Mouse (Mus musculus) CH12.LX (cell line): Measurements from ENCODE around the gene Cldn7. TPM values are rescaled to one million over a fixed set of nuclear protein-coding genes. Genes with fewer than 3 reads are reported as not detected.
A peak's percentile ranks its signal among the peaks of the same experiment; 100 is the strongest.

Experiments used
- DNase-seq: peaks from one replicate; pipeline ENCODE4 v3.0.0-alpha.2; 2013; ENCODE audit errors: extremely low read depth
- H3K27ac ChIP-seq: 2 replicates; pipeline ENCODE4 v1.5.1; 2012; ENCODE audit warnings: low read depth, mild to moderate bottlenecking, control low read depth, moderate library complexity; ENCODE audit not compliant: insufficient read depth
- H3K27me3 ChIP-seq: replicated peaks from 2 replicates; pipeline ENCODE3; 2012; ENCODE audit warnings: inconsistent platforms
- H3K36me3 ChIP-seq, 2 experiments: replicated peaks in 1 of 2; 2 replicates each; pipeline versions ENCODE3 to v1.6.1; 2012; ENCODE audit warnings: inconsistent platforms in 1 of 2, low read length in 1 of 2, mild to moderate bottlenecking in 1 of 2, mixed read lengths in 1 of 2, moderate library complexity in 1 of 2; ENCODE audit not compliant: control insufficient read depth in 1 of 2, insufficient read depth in 1 of 2
- H3K4me1 ChIP-seq, 2 experiments: 2 replicates each; pipeline ENCODE4 v1.6.1; 2012; ENCODE audit warnings: inconsistent platforms in 1 of 2, moderate library complexity in 1 of 2; ENCODE audit not compliant: insufficient read depth in 2 of 2, control insufficient read depth in 1 of 2
- H3K4me2 ChIP-seq: 2 replicates; pipeline ENCODE4 v1.6.1; 2012; ENCODE audit warnings: low read depth, mild to moderate bottlenecking, control low read depth; ENCODE audit not compliant: poor library complexity, insufficient read depth, severe bottlenecking
- H3K4me3 ChIP-seq, 3 experiments: fragments of 150-350 bp in 1 of 3; sonication (generic) in 1 of 3; replicated peaks in 1 of 3; 2 replicates each; pipeline versions ENCODE3 to v1.5.1; 2011 to 2012; ENCODE audit warnings: low read depth in 2 of 3, low read length in 2 of 3, mild to moderate bottlenecking in 2 of 3, moderate library complexity in 2 of 3, control low read depth in 1 of 3, improper control_type of control experiment in 1 of 3, inconsistent platforms in 1 of 3, mixed read lengths in 1 of 3; ENCODE audit not compliant: poor library complexity in 1 of 3
- H3K79me2 ChIP-seq: replicated peaks from 2 replicates; pipeline ENCODE4 v1.6.1; 2012; ENCODE audit warnings: mild to moderate bottlenecking, moderate library complexity; ENCODE audit not compliant: control insufficient read depth, poor library complexity, insufficient read depth, severe bottlenecking; ENCODE audit errors: extremely low read depth
- H3K9ac ChIP-seq: 2 replicates; pipeline ENCODE4 v1.6.1; 2012; ENCODE audit warnings: low read depth, mild to moderate bottlenecking, control low read depth, moderate library complexity; ENCODE audit not compliant: insufficient read depth
- H3K9me3 ChIP-seq: replicated peaks from 2 replicates; pipeline ENCODE3; 2012; ENCODE audit warnings: low read length, inconsistent platforms, mixed read lengths
- BHLHE40 ChIP-seq: IDR thresholded peaks from 2 replicates; pipeline ENCODE4 v1.6.1; 2011; ENCODE audit warnings: mild to moderate bottlenecking, low read depth, low read length, improper control_type of control experiment
- CHD1 ChIP-seq: IDR thresholded peaks from 2 replicates; pipeline ENCODE4 v1.6.1; 2012; ENCODE audit warnings: low read depth, low read length, improper control_type of control experiment, inconsistent platforms
- CHD2 ChIP-seq: IDR thresholded peaks from 2 replicates; pipeline ENCODE4 v1.6.1; 2011; ENCODE audit warnings: low read length, improper control_type of control experiment
- CTCF ChIP-seq, 2 experiments: IDR thresholded peaks in 1 of 2; conservative IDR thresholded peaks in 1 of 2; 2 replicates each; pipeline ENCODE4 v1.5.1; 2011 to 2012; ENCODE audit warnings: low read depth in 2 of 2, low read length in 2 of 2, improper control_type of control experiment in 1 of 2, inconsistent platforms in 1 of 2, mild to moderate bottlenecking in 1 of 2, moderate library complexity in 1 of 2
- E2F4 ChIP-seq: IDR thresholded peaks from 2 replicates; pipeline ENCODE4 v1.6.1; 2011; ENCODE audit warnings: low read depth, low read length, improper control_type of control experiment; ENCODE audit not compliant: insufficient replicate concordance
- ELF1 ChIP-seq: IDR thresholded peaks from 2 replicates; pipeline ENCODE4 v1.6.1; 2014; ENCODE audit warnings: low read depth, mild to moderate bottlenecking, inconsistent platforms, low read length, improper control_type of control experiment
- ETS1 ChIP-seq: conservative IDR thresholded peaks from 2 replicates; pipeline ENCODE4 v1.6.1; 2012; ENCODE audit warnings: low read depth, mild to moderate bottlenecking, inconsistent platforms, low read length, improper control_type of control experiment, moderate library complexity
- GABPA ChIP-seq: IDR thresholded peaks from 2 replicates; pipeline ENCODE4 v1.6.1; 2012; ENCODE audit warnings: low read depth, low read length, improper control_type of control experiment, inconsistent platforms; ENCODE audit not compliant: insufficient replicate concordance
- HCFC1 ChIP-seq: IDR thresholded peaks from 2 replicates; pipeline ENCODE4 v1.6.1; 2012; ENCODE audit warnings: low read depth, mild to moderate bottlenecking, inconsistent platforms, low read length, improper control_type of control experiment
- IRF4 ChIP-seq: IDR thresholded peaks from 2 replicates; pipeline ENCODE4 v1.6.1; 2014; ENCODE audit warnings: low read depth, mild to moderate bottlenecking, inconsistent platforms, low read length, improper control_type of control experiment
- JUN ChIP-seq: IDR thresholded peaks from 2 replicates; pipeline ENCODE4 v1.6.1; 2011; ENCODE audit warnings: low read depth, mild to moderate bottlenecking, low read length, improper control_type of control experiment, moderate library complexity; ENCODE audit not compliant: insufficient read depth
- KAT2A ChIP-seq: IDR thresholded peaks from 2 replicates; pipeline ENCODE4 v1.6.1; 2012; ENCODE audit warnings: low read length, improper control_type of control experiment, inconsistent platforms; ENCODE audit not compliant: insufficient replicate concordance
- MAFK ChIP-seq: IDR thresholded peaks from 2 replicates; pipeline ENCODE4 v1.6.1; 2011; ENCODE audit warnings: low read length, improper control_type of control experiment; ENCODE audit not compliant: insufficient replicate concordance
- MAX ChIP-seq: IDR thresholded peaks from 2 replicates; pipeline ENCODE4 v1.6.1; 2011; ENCODE audit warnings: low read length, improper control_type of control experiment
- MAZ ChIP-seq: IDR thresholded peaks from 2 replicates; pipeline ENCODE4 v1.6.1; 2012; ENCODE audit warnings: low read depth, mild to moderate bottlenecking, inconsistent platforms, low read length, improper control_type of control experiment, moderate library complexity
- MEF2A ChIP-seq: IDR thresholded peaks from 2 replicates; pipeline ENCODE4 v1.6.1; 2014; ENCODE audit warnings: low read depth, mild to moderate bottlenecking, inconsistent platforms, low read length, improper control_type of control experiment, borderline replicate concordance
- MXI1 ChIP-seq: IDR thresholded peaks from 2 replicates; pipeline ENCODE4 v1.6.1; 2011; ENCODE audit warnings: mild to moderate bottlenecking, low read depth, low read length, improper control_type of control experiment
- MYC ChIP-seq: IDR thresholded peaks from 2 replicates; pipeline ENCODE4 v1.6.1; 2011; ENCODE audit warnings: low read depth, mild to moderate bottlenecking, improper control_type of control experiment, low read length
- PAX5 ChIP-seq: IDR thresholded peaks from 2 replicates; pipeline ENCODE4 v1.6.1; 2012; ENCODE audit warnings: low read length, inconsistent platforms, mixed read lengths
- POLR2A ChIP-seq: IDR thresholded peaks from 2 replicates; pipeline ENCODE4 v1.6.1; 2011; ENCODE audit warnings: low read depth, mild to moderate bottlenecking, improper control_type of control experiment, low read length
- POLR2AphosphoS2 ChIP-seq: IDR thresholded peaks from 2 replicates; pipeline ENCODE4 v1.6.1; 2011; ENCODE audit warnings: low read depth, low read length, improper control_type of control experiment
- RAD21 ChIP-seq: IDR thresholded peaks from 2 replicates; pipeline ENCODE4 v1.6.1; 2011; ENCODE audit warnings: low read depth, mild to moderate bottlenecking, low read length, improper control_type of control experiment, moderate library complexity
- RCOR1 ChIP-seq: conservative IDR thresholded peaks from 2 replicates; pipeline ENCODE4 v1.6.1; 2012; ENCODE audit warnings: low read depth, mild to moderate bottlenecking, inconsistent platforms, low read length, improper control_type of control experiment
- SIN3A ChIP-seq: IDR thresholded peaks from 2 replicates; pipeline ENCODE4 v1.6.1; 2012; ENCODE audit warnings: low read length, improper control_type of control experiment, inconsistent platforms
- SMC3 ChIP-seq: IDR thresholded peaks from 2 replicates; pipeline ENCODE4 v1.6.1; 2011; ENCODE audit warnings: low read depth, low read length, improper control_type of control experiment
- TCF12 ChIP-seq: IDR thresholded peaks from 2 replicates; pipeline ENCODE4 v1.6.1; 2014; ENCODE audit warnings: low read depth, mild to moderate bottlenecking, inconsistent platforms, low read length, improper control_type of control experiment
- USF1 ChIP-seq: IDR thresholded peaks from 2 replicates; pipeline ENCODE4 v1.6.1; 2014; ENCODE audit warnings: low read depth, mild to moderate bottlenecking, inconsistent platforms, low read length, improper control_type of control experiment
- USF2 ChIP-seq: conservative IDR thresholded peaks from 2 replicates; pipeline ENCODE4 v1.6.1; 2011; ENCODE audit warnings: low read depth, low read length, improper control_type of control experiment
- ZC3H11A ChIP-seq: IDR thresholded peaks from 2 replicates; pipeline ENCODE4 v1.6.1; 2012; ENCODE audit warnings: low read depth, mild to moderate bottlenecking, inconsistent platforms, low read length, improper control_type of control experiment
- ZNF384 ChIP-seq: IDR thresholded peaks from 2 replicates; pipeline ENCODE4 v1.6.1; 2012; ENCODE audit warnings: low read depth, low read length, improper control_type of control experiment, inconsistent platforms
- dilution Hi-C: fragments of 300-500 bp; cut with MboI; formaldehyde crosslinking; loops from 2 replicates; pipeline ENCODE4 v1.14.3; 2020; ENCODE audit warnings: low sequenced_read_pairs; ENCODE audit not compliant: extremely low pct_unique_long_range_greater_than_20kb, extremely low pct_ligation_motif_present
- in situ Hi-C: fragments of 300-500 bp; cut with MboI; formaldehyde crosslinking; loops from 3 replicates; pipeline ENCODE4 v1.14.3; 2019; ENCODE audit warnings: low sequenced_read_pairs, low pct_ligation_motif_present, low pct_unique_long_range_greater_than_20kb, mixed read lengths
- polyA plus RNA-seq: library from polyadenylated mRNA; unstranded; fragments of >175 nt; gene quantifications from 2 replicates; pipeline ENCODE4 v1.2.1, GENCODE M21; 2012; ENCODE audit warnings: low read depth; ENCODE audit not compliant: insufficient read length
- total RNA-seq, 2 experiments: library from RNA; depleted of rRNA; stranded (reverse); fragments of 300-350 nt in 1 of 2; fragments of >200 nt in 1 of 2; gene quantifications; 2 replicates each; pipeline ENCODE4 v1.2.3; 2012 to 2014

The Cldn7 gene
- total and polyA plus RNA-seq, 3 experiments: not detected

- TF ChIP-seq POLR2A (no peak), CHD1 (no peak), GABPA (no peak), RCOR1 (0 out of 2 replicates have a peak, but pooled peaks have one; percentile 2), MAFK (no peak), SIN3A (peak; percentile 51; the same call in 1 of the 2 replicates), E2F4 (peak; percentile 27; the same call in 1 of the 2 replicates), MEF2A (peak; percentile 69; the same call in 1 of the 2 replicates), PAX5 (no peak), MXI1 (no peak), SMC3 (peak; percentile 98), POLR2AphosphoS2 (no peak), HCFC1 (peak; percentile 45), ELF1 (no peak), ZC3H11A (peak; percentile 88), TCF12 (peak; percentile 38; the same call in 1 of the 2 replicates)
Observed at GRCm38 (mm10) chr11:69948763-69949150, 15.8 kb upstream of the Cldn7 start (continued).

- H3K4me2 ChIP-seq: no peak overlapping the region
- peaks cover 17% of the 10 kb centered on the region for H3K27me3 ChIP-seq
- no peaks in the 10 kb centered on the region for H3K9me3 ChIP-seq
- H3K79me2 ChIP-seq: no peaks in the 10 kb centered on the region
- no peak for DNase-seq
- no peak overlapping the region for H3K4me3 ChIP-seq
- TF ChIP-seq ZNF384 (no peak), SIN3A (no peak), BHLHE40 (no peak), ETS1 (no peak), RAD21 (peak; percentile 56), SMC3 (peak; percentile 44), MYC (no peak), JUN (no peak), IRF4 (peak; percentile 68), CHD2 (no peak), POLR2A (no peak), MXI1 (no peak), TCF12 (no peak), USF1 (no peak), USF2 (no peak), KAT2A (no peak), CTCF (conservative IDR thresholded peaks at IDR 0.05 in 1 of 2, IDR thresholded peaks at IDR 0.05 in 1 of 2; ENCODE audit: low read depth in 2 of 2, low read length in 2 of 2) (peak; percentile 27 to 77; a peak in 3 of 4 replicates), MAX (no peak), MAZ (0 out of 2 replicates have a peak, but pooled peaks have one; percentile 53), POLR2AphosphoS2 (no peak)
- peaks cover 23 to 43% of the 10 kb centered on the region in 2 experiments for H3K4me1 ChIP-seq
- H3K9ac ChIP-seq: no peak overlapping the region
- H3K36me3 ChIP-seq: no peaks in the 10 kb centered on the region
- no peak overlapping the region for H3K27ac ChIP-seq
- dilution Hi-C loops: no loop called here
- in situ Hi-C loops: loop anchor here (5.0 kb wide), 1 partner anchor 61 kb away; no protein-coding TSS in a partner anchor
Observed at GRCm38 (mm10) chr11:69950807-69951459, 13.6 kb upstream of the Cldn7 start.
